Mouse (Mus musculus) olfactory bulb, adult 2 months (tissue): ENCODE results near the gene 4930503B20Rik. TPM values are rescaled to one million over a fixed set of nuclear protein-coding genes. Genes with fewer than 3 reads are reported as not detected.

Experiments used
- H3K27ac ChIP-seq: fragments of 200-500 bp; 2 replicates; pipeline ENCODE4 v1.5.1; 2012; ENCODE audit warnings: low read depth, low read length; ENCODE audit not compliant: insufficient read depth
- H3K4me1 ChIP-seq: fragments of 200-500 bp; 2 replicates; pipeline ENCODE4 v1.6.1; 2012; ENCODE audit warnings: low read length; ENCODE audit not compliant: control insufficient read depth, insufficient read depth
- H3K4me3 ChIP-seq: fragments of 200-500 bp; 2 replicates; pipeline ENCODE4 v1.5.1; 2012; ENCODE audit warnings: mild to moderate bottlenecking, low read depth, low read length, moderate library complexity; ENCODE audit not compliant: insufficient read depth
- CTCF ChIP-seq: fragments of 200-500 bp; IDR thresholded peaks from 2 replicates; pipeline ENCODE4 v1.5.1; 2012; ENCODE audit warnings: low read depth, mild to moderate bottlenecking, low read length, moderate library complexity; ENCODE audit not compliant: insufficient read depth
- POLR2A ChIP-seq: fragments of 200-500 bp; IDR thresholded peaks from 2 replicates; pipeline ENCODE4 v1.6.1; 2012; ENCODE audit warnings: mild to moderate bottlenecking, low read depth, low read length, moderate library complexity; ENCODE audit not compliant: insufficient read depth
- WGBS: fragments of 180-500 bp; shearing (Covaris S2); methylation state at CpG from one replicate; pipeline ENCODE4 v1.1.7; 2018; 5-methylcytosine and 5-hydroxymethylcytosine counted together
- polyA plus RNA-seq: library from polyadenylated mRNA; stranded (reverse); fragments of >200 nt; gene quantifications from 2 replicates; pipeline ENCODE4 v1.2.4, GENCODE M21; 2012; ENCODE audit warnings: low replicate concordance; ENCODE audit not compliant: missing spikeins, insufficient read depth, insufficient read length

4930503B20Rik gene
- polyA plus RNA-seq, 1 experiment = not detected

DNA sequence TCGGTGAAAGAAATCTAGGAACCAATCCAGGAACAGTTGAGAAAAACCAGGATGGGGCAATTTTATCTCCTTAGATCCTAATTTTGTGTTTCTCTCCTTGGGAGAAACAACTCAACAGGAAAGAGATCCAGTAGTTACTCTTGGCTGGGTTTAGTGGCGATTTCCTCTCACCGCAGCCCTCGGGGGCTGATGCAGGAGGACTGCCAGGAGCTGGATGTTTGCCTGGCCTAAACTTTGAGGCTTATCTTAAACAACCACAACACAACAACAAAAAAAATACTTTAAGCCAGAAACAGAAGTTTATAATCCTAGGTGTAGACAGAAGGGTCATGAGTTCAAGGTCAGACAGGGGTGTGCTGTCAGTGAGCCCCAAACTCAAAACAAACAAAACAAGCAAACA, 39.3 kb downstream of the 4930503B20Rik start:
- TF ChIP-seq CTCF = no peak
- TF ChIP-seq POLR2A = no peak
- Histone ChIP-seq H3K27ac (no peak overlapping the region), H3K4me3 (no peak overlapping the region), H3K4me1 (peaks cover 2% of the 10 kb centered on the region; the same call in 1 of the 2 replicates)
- 63% methylated on average over 4 of the region's 4 CpGs for WGBS

- TF ChIP-seq CTCF (no peak), POLR2A (no peak)
- Histone ChIP-seq H3K4me1 (peaks cover 2% of the 10 kb centered on the region; the same call in 1 of the 2 replicates), H3K4me3 (no peak overlapping the region), H3K27ac (no peak overlapping the region)
- 56% methylated on average over 4 of the region's 4 CpGs for WGBS
Observed at GRCm38 (mm10) chr3:146611261-146611660, 39.9 kb downstream of the 4930503B20Rik start.

DNA sequence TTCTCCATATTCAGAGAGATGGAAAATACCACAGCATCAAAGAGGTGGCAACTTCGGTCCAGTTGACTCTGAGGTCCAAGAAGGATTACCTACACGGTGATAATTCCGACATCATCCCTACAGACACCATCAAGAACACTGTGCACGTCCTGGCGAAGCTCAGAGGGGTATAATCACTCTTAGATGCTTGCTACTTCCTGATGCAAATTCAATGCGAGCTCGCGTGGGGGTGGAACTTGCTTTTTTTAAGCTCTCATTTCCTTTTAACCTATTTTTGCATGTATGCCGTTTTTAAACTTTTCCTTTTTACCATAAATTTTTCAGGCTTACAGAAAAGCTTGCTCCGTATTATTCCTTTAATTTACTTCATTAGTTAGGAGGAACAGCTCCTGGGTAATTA, 40.8 kb downstream of the 4930503B20Rik start:
- no peak for TF ChIP-seq CTCF
- Histone ChIP-seq H3K4me3 (no peak overlapping the region), H3K27ac (no peak overlapping the region), H3K4me1 (peaks cover 2% of the 10 kb centered on the region; the same call in 1 of the 2 replicates)
- 46% methylated on average over 10 of the region's 10 CpGs for WGBS

DNA sequence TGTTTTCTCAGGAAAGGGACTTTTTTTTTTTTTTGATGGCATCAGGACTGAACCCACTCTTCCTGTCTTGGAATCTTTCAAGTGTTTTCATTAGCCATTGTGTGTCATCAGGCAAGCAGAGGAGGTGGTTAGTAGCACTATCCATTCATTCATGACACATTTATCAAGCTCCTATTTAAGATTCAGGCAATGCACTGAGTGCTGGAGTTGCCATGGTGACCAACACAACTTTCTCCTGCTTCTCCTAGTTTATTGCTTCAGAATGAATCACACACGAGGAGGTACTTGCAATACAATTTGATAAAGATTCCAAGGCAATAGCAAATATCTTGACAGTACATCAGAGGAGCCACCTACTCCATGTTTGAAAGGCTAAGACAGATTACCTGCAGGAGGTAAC, 43.7 kb downstream of the 4930503B20Rik start:
- WGBS = 11% methylated on average over 1 of the region's 1 CpGs
- peaks cover 2% of the 10 kb centered on the region; the same call in 1 of the 2 replicates for H3K4me1 ChIP-seq
- no peak for TF ChIP-seq CTCF
- TF ChIP-seq POLR2A = no peak
- no peak overlapping the region for H3K4me3 ChIP-seq
- H3K27ac ChIP-seq = no peak overlapping the region

DNA sequence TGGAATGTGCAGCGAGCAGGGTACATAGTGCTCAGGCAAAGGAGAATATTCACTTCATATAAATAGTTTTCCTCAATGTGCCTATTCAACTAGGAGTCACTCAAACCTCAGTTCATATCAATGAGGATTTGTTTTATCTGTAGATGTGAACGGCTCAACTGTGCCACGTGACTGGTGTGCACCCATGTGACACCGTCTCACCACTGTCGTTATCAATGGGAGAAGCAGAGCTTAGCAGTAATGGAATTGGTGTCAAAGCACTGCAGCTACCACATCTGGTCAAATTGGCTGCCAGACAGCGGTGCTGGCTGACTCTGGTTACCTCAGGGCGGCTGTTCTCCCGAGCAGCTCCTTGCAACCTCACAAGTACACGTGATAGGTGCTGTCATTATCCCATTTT, 46.5 kb downstream of the 4930503B20Rik start:
- H3K4me3 ChIP-seq = no peak overlapping the region
- 0 out of 2 replicates have a peak, but pooled peaks cover 2% of the 10 kb centered on the region for H3K4me1 ChIP-seq
- no peak overlapping the region for H3K27ac ChIP-seq
- 86% methylated on average over 9 of the region's 9 CpGs for WGBS
- TF ChIP-seq CTCF = no peak
- TF ChIP-seq POLR2A = no peak

DNA sequence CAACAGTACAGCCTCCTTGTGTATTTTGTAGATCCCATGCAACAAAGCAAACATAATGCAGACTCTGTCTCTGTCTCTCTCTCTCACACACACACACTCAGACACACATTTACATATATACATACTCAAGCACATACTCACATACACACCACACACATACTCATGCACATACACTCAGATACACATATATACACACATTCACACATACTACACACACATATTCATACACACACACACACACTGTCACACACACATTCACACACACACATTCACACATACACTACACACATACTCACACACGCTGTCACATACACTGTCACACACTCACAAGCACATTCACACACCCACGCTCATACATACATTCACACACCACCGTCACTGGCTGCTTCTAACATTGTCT, 48.6 kb downstream of the 4930503B20Rik start:
- Histone ChIP-seq H3K27ac (no peak overlapping the region), H3K4me3 (no peak overlapping the region), H3K4me1 (no peaks in the 10 kb centered on the region)
- 95% methylated on average over 3 of the region's 3 CpGs for WGBS
- no peak for TF ChIP-seq CTCF
- no peak for TF ChIP-seq POLR2A

DNA sequence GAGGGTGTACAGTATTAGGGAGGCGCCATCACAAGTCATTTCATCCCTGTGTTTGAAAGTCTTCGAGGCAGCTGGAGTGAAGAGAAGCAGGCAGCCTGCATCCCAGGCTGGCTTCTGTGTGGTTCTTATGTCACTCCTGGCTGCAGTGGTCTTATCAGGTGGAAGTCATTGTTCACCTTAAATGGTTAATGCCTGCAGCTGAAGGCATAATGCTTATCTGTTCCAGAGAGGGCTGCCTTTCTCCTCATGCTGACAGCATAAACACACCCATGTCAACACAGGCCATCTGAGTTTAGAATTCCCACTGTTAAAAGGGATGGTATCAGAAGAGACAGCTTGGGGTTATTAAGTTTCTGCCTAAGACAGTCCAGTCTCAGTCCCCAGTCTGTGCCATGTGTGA, 49.9 kb downstream of the 4930503B20Rik start:
- Histone ChIP-seq H3K27ac (no peak overlapping the region), H3K4me1 (no peaks in the 10 kb centered on the region), H3K4me3 (no peak overlapping the region)
- TF ChIP-seq POLR2A = no peak
- no peak for TF ChIP-seq CTCF
- WGBS = 82% methylated on average over 2 of the region's 2 CpGs

DNA sequence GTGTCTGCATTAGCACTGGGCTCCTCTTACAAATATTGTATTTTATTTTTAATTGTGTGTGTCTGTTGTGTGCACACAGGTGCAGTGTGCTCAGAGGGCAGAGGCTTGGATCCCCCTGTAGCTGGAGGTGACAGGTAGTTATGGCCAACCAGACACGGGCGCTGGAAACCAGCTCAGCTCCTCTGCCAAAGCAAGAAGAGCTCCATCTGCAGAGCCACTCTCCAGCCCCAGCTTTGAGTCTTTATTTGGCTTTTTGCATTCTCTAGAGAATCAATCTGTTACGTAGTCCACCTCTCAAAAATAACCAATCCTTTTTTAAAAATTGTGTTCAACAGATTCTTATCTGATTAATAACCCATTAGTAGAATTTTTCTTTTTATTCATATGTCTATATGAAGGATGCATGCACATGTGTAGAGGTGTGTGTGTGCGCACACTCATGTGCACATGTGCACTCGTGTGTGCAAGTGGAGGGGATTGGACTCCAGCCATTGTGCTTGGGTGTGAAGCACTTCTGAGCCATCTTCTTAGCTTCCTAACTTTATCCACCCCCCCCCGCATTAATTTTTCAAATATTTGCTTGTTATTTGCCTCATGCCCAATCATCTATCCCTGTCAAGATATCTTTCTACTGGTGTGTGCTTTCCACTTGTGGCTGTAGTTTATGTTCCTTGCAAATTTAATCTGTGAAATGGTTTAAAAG, 51.8 kb downstream of the 4930503B20Rik start:
- Histone ChIP-seq H3K4me3 (no peak overlapping the region), H3K27ac (no peak overlapping the region), H3K4me1 (no peaks in the 10 kb centered on the region)
- no peak for TF ChIP-seq CTCF
- TF ChIP-seq POLR2A = no peak
- WGBS = 91% methylated on average over 6 of the region's 6 CpGs

DNA sequence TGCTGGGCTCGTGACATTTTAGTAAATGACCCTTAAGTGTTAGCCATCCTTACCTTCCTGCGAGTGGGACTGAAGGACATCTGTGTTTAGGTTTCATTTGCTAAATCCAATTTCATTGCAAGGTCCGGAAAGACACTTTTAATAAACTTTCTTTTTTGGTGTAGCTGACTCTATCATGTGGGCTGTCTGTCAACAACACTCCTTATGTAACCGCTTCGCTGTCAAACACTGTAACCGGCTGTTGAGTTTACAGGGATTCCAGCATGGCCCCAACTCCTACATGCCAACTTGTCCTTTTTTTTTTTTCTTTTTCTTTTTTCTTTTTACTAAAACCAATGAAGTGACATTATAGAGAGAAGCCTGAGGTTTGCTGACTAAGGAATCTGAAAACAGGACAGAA, 52.7 kb downstream of the 4930503B20Rik start:
- WGBS = 87% methylated on average over 6 of the region's 6 CpGs
- H3K4me1 ChIP-seq = no peaks in the 10 kb centered on the region
- no peak overlapping the region for H3K27ac ChIP-seq
- H3K4me3 ChIP-seq = no peak overlapping the region
- TF ChIP-seq POLR2A (no peak), CTCF (no peak)
